Mouse (Mus musculus): ENCODE results near the gene Nlrp3. TPM values are rescaled to one million over a fixed set of nuclear protein-coding genes. Genes with fewer than 3 reads are reported as not detected.

Nlrp3 gene
- polyA plus RNA-seq, 1 experiment: 0.30 TPM

DNA sequence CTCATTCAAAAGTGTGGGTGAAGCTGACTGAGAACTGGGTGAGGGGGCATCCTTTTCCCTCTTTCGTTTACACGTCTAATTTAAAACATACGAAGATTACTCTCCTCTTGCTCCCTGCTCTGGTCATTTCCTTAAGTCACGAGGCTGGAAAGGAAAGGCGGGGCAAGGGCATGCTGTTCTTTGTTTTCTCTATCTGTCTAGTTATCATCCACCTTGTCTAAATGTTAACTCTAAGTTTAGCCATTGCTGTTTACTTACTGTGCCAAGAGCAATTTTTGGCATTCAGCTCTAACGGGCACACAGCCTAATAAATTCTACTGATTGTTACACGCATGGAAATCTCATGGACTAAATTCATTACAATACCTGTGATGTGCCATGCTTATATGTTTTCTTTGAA lies 57.8 kb downstream of the Nlrp3 start:
- 20% methylated on average over 7 of the region's 7 CpGs for WGBS
- DNase-seq (ENCODE audit: low read depth, low spot score): no peak

DNA sequence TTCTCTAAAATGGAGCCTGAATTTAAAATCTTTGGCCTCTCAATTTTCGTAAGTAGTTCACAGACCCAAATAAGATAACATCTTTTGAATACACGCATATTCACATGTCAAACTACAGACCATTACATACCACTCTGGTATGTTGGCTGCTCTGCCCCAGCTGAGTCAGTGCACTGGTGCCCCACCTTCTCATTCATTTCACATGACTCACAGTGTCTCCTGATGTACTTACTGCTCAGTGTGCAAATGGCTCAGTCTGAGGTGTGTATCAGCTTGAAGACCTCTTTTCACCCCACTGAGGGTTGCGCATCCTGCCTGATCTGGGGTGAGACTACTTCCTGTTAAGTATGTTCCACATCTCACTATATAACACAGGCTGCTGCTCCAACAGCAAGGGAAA lies 59.5 kb downstream of the Nlrp3 start:
- 69% methylated on average over 3 of the region's 3 CpGs for WGBS

DNA sequence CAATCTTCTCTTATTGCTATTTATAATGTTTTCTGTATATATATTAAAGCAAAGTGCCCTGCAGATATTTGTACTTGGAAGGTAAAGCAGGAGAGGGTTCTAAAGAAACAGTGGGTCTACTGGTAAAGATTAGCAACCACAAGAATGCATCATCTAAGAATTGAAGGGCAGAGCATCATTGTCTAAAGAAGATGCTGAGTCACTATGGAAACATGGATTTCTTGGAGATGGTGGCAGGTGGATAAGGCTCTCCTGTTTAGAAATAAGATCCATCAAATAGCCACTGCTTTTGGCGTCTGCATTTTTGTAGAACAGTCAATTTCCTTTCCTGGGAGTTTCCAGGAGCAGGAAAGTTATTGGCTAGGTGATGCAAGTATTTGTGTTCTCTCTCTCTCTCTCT lies 60.9 kb downstream of the Nlrp3 start:
- WGBS: 39% methylated on average over 1 of the region's 1 CpGs

More for the DNA sequence above, 59.5 kb downstream of the Nlrp3 start:
- no peak for DNase-seq (ENCODE audit: low read depth, low spot score)

DNA sequence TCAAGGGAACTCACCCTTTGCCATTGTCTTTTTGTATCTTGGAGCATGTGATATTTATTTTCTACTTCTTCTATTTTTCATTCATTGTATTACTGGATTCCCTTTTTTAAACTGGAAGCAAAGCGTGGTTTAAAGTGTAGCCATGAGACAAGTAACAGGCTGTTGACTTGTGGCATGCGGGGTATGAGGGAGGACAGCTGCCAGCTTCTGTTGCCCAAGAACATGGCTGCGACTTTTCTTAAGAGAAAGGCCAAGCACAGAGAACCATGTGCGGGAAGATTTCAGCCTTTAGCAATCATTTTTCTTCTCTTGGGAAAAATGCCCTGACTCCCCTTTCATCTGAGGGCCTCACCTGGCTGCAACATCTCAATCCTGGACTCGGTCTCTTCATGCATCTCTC lies 70.3 kb downstream of the Nlrp3 start:
- WGBS: 75% methylated on average over 5 of the region's 5 CpGs
- DNase-seq (ENCODE audit: low read depth, low spot score): no peak

More for the DNA sequence above, 60.9 kb downstream of the Nlrp3 start:
- DNase-seq (ENCODE audit: low read depth, low spot score): no peak

DNA sequence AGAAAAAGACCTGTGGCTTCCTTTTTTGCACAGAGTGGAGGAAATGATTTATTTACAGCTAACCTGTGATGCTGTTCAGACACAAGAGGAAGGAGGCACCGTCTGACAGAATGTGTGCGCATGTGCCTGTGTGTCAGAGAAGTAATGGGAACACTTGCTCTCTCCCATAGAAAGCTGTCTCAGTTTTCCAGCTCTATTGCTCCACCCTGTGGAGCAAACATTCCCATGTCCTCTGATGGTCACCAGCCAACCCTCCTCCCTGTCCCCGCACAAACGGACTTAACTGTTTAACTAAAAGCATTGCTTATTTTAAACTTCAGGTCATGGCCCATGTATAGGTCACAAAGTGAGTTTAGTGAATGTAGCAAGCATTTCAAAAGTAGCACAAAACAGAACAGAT lies 72.8 kb downstream of the Nlrp3 start:
- WGBS: 15% methylated on average over 4 of the region's 4 CpGs
- DNase-seq (ENCODE audit: low read depth, low spot score): no peak

Other genes starting within 250 kb of the Nlrp3 start
- gene Wnt9a, start 234.6 kb upstream of the Nlrp3 start, polyA plus RNA-seq (2012; rRNA removed): 1.0 and 1.4 TPM in 2 replicates
- gene Prss38, start 165.9 kb upstream of the Nlrp3 start, polyA plus RNA-seq (2012; rRNA removed): not detected in 2 replicates
- gene Jmjd4, start 91.5 kb upstream of the Nlrp3 start, polyA plus RNA-seq (2012; rRNA removed): 3.8 and 4.9 TPM in 2 replicates
- gene Snap47, start 90.4 kb upstream of the Nlrp3 start, polyA plus RNA-seq (2012; rRNA removed): 21.6 and 21.7 TPM in 2 replicates
- 0.46 and 0.48 TPM in 2 replicates for gene Zfp867, start 69.1 kb upstream of the Nlrp3 start, polyA plus RNA-seq (2012; rRNA removed)
- 6.1 and 6.6 TPM in 2 replicates for gene Zkscan17, start 14.8 kb upstream of the Nlrp3 start, polyA plus RNA-seq (2012; rRNA removed)
- not detected in 2 replicates for gene Olfr222, start 34.7 kb downstream of the Nlrp3 start, polyA plus RNA-seq (2012; rRNA removed)
- not detected in 2 replicates for gene Olfr223, start 51.7 kb downstream of the Nlrp3 start, polyA plus RNA-seq (2012; rRNA removed)
- 59.1 and 72.2 TPM in 2 replicates for gene Mprip, start 119.7 kb downstream of the Nlrp3 start, polyA plus RNA-seq (2012; rRNA removed)
- 1.1 and 1.4 TPM in 2 replicates for gene Pld6, start 246.1 kb downstream of the Nlrp3 start, polyA plus RNA-seq (2012; rRNA removed)